Mouse (Mus musculus): ENCODE results near the gene Ckmt1.

GRCm38 (mm10) chr2:121358381-121358780, 867 bp downstream of the Ckmt1 start:
- TF ChIP-seq POLR2A (IDR thresholded peaks at IDR 0.05; ENCODE audit: borderline replicate concordance, extremely low read depth, low read depth, low read length), result no peak
- TF ChIP-seq CTCF (IDR thresholded peaks at IDR 0.05; ENCODE audit: insufficient read depth, low read length), result no peak
